Mouse (Mus musculus): ENCODE measurements at regions not wholly inside any gene's neighbourhood (a gene's known extent, or its start where the extent isn't known, plus 50 kb on each side); places are given as distances from the start of the nearest gene placed in this dataset.
A peak's percentile ranks its signal among the peaks of the same experiment; 100 is the strongest.
"Not testable (repeated sequence)": the region's sequence is repeated elsewhere in the genome, so short reads cannot be mapped to it uniquely, and the experiment has no call there.

DNA sequence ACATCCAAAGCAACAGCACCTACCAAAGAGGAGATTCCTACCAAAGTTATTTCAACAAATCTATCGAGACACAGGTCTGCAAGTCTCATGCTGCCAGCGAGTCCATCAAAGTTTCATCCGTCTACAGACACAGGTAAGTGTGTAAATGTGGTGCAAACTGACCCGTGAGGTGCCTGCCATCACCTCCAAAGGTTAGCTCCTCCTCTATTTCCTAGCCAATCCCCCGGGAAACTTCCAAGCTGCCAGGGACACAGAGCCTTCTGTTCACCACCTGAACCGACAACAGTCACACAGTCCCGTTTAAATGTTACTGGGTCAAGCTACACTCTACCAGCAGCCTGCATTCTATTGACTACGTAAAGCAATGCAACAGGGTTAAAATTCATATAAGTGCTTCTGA is 113.5 kb downstream of the Snurf start:
- intact Hi-C loops (cut with DNase I); DNase-seq: not testable (repeated sequence)

DNA sequence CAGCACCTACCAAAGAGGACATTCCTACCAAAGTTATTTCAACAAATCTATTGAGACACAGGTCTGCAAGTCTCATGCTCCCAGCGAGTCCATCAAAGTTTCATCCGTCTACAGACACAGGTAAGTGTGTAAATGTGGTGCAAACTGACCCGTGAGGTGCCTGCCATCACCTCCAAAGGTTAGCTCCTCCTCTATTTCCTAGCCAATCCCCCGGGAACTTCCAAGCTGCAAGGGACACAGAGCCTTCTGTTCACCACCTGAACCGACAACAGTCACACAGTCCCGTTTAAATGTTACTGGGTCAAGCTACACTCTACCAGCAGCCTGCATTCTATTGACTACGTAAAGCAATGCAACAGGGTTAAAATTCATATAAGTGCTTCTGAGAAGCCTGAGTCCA is 146.4 kb downstream of the Snurf start:
- intact Hi-C loops (cut with DNase I): not testable (repeated sequence)
- DNase-seq: peak in 1 of 2 experiments; percentile 11
